Mouse (Mus musculus): Measurements from ENCODE around the gene Tnfsf13. TPM values are rescaled to one million over a fixed set of nuclear protein-coding genes. Genes with fewer than 3 reads are reported as not detected.
A peak's percentile ranks its signal among the peaks of the same experiment; 100 is the strongest.

Tnfsf13 gene
- total RNA-seq, 2 experiments from 2014 or later, result 1.7 to 2.0 TPM

- intact Hi-C loops (cut with DNase I), result loop anchor here (2.0 to 10.0 kb wide), 2 partner anchors 75 to 191 kb away; partner anchors contain the start of genes Polr2a and Tmem95
These were observed 2.0 kb downstream of the Tnfsf13 start for GRCm38 (mm10) chr11:69683576-69683975.

GRCm38 (mm10) chr11:69682840-69683533 is 2.6 kb downstream of the Tnfsf13 start:
- DNase-seq (ENCODE audit: low spot score in 2 of 2), result peak; percentile 91 to 94

More at GRCm38 (mm10) chr11:69683576-69683975, 2.0 kb downstream of the Tnfsf13 start:
- DNase-seq (ENCODE audit: low spot score in 2 of 2), result no peak

DNA sequence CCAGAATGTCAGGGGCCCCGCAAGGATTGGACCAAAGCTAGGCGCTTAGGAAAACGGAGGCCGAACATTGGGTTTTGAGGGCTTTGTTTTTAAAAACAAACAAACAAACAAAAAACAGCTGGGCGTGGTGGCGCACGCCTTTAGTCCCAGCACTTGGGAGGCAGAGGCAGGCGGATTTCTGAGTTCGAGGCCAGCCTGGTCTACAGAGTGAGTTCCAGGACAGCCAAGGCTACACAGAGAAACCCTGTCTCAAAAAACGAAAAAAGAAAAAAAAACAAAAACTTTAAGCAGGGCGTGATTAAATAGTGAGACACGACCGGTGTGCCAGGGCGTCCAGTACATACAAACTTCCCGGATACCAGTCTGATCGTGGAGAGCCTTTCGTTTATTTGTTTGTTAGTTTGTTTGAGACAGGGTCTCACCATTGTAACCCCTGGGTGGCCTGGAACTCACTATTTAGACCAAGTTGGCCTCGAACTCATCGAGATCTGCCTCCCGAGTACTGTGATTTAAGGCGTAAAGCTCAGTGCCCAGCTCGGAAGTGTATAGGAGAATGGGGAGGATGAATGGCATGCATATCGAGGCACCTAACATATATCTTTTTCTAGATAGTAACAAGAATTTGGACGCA is 3.3 kb downstream of the Tnfsf13 start:
- intact Hi-C loops (cut with DNase I), result loop anchor here (2.0 to 10.0 kb wide), 2 partner anchors 76 to 192 kb away; partner anchors contain the start of genes Polr2a and Tmem95
- no peak for DNase-seq (ENCODE audit: low spot score in 2 of 2)

More at GRCm38 (mm10) chr11:69682840-69683533, 2.6 kb downstream of the Tnfsf13 start:
- intact Hi-C loops (cut with DNase I), result loop anchor here (2.0 to 10.0 kb wide), 2 partner anchors 76 to 192 kb away; partner anchors contain the start of genes Polr2a and Tmem95

DNA sequence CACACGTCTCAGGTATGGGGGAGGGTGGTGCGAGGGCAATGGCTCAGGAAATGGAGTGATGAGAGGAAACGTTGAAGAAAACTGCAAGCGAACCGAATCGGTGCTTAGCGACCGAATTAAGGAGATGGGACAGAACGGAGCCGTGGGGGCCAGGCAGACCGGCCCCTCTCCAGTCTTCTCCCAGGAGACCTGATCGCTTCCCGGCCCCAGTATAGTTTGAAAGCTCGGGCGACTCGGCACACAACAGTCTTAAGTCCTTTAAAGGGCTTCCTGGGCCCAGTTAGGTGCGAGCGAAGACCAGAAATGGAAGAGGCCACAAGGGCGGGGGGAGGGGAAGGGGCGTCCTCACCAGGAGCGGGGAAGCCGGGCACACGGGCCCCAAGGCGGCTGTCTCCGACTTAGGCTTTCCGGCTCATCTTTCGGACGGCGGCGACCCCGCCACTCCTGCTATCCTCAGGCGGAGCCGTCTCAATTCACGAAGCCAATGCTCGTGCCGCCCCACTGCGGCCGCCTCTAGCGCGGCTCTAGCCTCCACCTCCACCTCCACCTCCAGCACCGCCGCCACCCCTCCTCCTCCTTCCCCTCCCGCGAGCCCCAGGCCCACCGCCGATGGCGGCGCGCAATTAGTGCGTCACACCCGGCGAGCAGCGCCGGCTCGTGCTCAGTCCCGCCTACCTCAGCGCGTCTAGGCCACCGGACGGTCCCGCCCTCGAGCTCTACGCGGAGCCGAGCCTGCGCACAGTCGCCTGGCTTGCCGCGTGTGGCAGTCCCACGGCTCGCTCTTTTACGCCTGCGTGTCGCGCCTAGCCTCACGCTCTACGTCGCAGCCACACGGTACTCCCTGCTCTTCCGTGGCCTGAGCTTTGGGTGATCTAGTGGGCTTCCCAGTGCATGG is 4.0 kb downstream of the Tnfsf13 start, which contains the start of gene Senp3:
Gene Senp3 (minus strand): TSS at position 771 of the 895 bp plus-strand sequence.
- intact Hi-C loops (cut with DNase I), result loop anchor here (2.0 to 10.0 kb wide), 2 partner anchors 77 to 193 kb away; partner anchors contain the start of genes Polr2a and Tmem95
- DNase-seq (ENCODE audit: low spot score in 2 of 2), result peak; percentile 98

- intact Hi-C loops (cut with DNase I), result loop anchor here (10.0 kb wide), 1 partner anchor 195 kb away; the partner anchor contains the start of gene Tmem95
- DNase-seq (ENCODE audit: low spot score in 2 of 2), result no peak
These were observed 5.3 kb downstream of the Tnfsf13 start for GRCm38 (mm10) chr11:69680136-69680855.

DNA sequence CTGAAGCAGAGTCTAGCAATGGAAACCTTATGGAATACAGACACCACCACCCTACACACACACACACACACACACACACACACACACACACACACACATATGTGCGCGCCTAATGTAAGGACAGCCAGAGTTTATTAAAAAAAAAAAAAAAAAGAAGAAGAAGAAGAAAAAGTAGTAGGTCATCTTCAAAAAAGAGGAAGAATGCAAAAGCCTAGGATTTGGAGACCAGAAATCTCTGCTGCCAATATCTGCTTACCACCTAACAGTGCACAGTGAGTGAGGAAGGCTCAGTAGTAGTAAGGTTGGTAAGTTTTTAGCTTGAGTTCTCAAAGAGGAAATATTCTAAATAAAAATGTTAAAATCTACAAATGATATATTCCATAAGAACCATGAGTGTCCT is 6.4 kb downstream of the Tnfsf13 start:
- DNase-seq (ENCODE audit: low spot score in 2 of 2), result no peak

DNA sequence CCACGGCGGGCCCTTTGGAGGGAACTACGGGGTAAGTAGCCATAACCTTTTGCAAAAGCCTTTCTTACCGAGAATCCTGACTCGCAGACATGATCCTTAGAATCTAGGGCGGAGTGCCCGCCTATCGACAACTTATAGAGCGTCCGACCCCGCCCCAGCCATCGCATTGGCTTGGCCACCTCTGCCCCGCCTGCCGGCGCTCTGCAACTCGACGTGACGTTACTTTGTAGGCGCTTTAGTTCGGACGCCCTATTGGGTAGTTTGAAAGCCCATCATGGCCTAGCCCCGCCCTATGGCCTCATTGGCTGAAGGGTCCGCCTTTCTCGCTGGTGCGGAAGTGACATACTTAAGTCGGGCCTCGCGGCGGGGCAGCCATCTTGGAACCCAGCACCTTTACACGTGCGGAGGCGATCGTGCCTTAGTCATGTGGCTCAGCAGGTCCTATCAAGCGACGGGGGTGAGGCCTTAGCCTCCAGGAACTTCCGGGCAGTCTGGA is 13.3 kb downstream of the Tnfsf13 start, which contains the start of gene Eif4a1:
Gene Eif4a1 (minus strand): TSS at position 213 of the 496 bp plus-strand sequence.
- DNase-seq (ENCODE audit: low spot score in 2 of 2), result peak; percentile 100
- intact Hi-C loops (cut with DNase I), result loop anchor here (5.0 kb wide), 1 partner anchor 240 kb away; the partner anchor contains the start of gene Gps2

More for the DNA sequence above, 6.4 kb downstream of the Tnfsf13 start:
- intact Hi-C loops (cut with DNase I), result no loop called here

GRCm38 (mm10) chr11:69671726-69672124 is 13.9 kb downstream of the Tnfsf13 start:
- DNase-seq (ENCODE audit: low spot score in 2 of 2), result no peak
- intact Hi-C loops (cut with DNase I), result loop anchor here (5.0 kb wide), 1 partner anchor 241 kb away; the partner anchor contains the start of gene Gps2

DNA sequence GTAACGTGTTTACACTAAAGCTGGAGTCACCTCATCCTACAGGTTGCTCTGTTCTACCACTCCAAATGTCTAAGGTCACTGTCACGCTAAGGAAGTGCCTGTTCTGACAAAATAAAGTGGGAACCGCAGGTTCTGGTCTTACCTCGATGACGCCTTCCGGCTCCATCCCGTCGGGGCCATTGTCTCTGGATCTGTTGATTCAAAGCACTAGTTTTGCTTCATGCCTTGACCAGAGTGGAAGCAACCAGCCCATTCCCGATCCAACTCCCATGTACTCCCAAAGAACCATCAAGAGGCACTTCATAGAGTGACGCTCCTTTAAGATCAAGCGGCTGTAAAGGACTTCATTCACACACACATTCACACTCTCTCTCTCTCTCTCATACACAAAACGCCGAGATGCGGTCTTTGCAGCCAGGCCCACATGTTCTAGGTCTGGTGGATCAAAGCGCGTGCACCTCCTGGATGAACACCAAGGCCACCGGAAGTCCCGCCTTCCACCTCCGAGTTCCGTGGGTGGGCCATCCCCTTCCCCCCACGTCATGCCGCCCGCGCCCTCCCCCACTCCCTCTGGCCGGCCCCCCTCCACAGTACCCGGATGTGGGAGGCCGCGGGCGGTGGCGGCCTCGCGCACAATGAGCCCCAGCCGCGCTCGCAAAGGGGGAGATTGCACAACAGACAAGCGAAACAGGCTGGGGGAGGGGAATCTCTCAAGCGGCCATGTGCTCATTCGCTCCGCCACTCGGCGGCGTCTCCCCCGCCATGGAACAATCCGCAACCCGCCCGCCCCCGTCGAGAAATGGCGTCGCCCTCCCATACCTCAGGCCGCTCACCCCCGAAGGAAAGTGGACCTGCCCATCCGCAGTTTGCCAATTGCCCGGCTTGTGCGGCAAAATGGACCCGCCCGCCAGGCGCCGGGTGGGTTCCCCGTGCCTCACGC is 14.5 kb downstream of the Tnfsf13 start:
- DNase-seq (ENCODE audit: low spot score in 2 of 2), result peak; percentile 92 to 98
- intact Hi-C loops (cut with DNase I), result loop anchor here (5.0 kb wide), 1 partner anchor 241 kb away; the partner anchor contains the start of gene Gps2

DNA sequence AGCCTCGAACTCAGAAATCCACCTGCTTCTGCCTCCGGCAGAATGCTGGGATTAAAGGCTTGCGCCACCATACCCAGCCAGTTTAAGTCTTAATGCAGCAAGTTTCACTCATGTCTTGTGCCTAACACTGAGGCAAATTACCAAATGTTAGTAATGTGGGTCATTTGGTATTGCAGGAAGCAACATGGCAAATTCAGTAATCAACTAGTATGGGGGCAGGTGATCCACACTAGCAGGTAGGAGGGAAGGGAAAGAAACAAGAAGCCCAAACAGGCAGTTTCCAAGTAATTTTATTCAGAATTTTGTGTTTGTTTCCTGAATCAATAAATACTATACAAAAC is 18.9 kb downstream of the Tnfsf13 start:
- intact Hi-C loops (cut with DNase I), result no loop called here
- DNase-seq (ENCODE audit: low spot score in 2 of 2), result no peak

DNA sequence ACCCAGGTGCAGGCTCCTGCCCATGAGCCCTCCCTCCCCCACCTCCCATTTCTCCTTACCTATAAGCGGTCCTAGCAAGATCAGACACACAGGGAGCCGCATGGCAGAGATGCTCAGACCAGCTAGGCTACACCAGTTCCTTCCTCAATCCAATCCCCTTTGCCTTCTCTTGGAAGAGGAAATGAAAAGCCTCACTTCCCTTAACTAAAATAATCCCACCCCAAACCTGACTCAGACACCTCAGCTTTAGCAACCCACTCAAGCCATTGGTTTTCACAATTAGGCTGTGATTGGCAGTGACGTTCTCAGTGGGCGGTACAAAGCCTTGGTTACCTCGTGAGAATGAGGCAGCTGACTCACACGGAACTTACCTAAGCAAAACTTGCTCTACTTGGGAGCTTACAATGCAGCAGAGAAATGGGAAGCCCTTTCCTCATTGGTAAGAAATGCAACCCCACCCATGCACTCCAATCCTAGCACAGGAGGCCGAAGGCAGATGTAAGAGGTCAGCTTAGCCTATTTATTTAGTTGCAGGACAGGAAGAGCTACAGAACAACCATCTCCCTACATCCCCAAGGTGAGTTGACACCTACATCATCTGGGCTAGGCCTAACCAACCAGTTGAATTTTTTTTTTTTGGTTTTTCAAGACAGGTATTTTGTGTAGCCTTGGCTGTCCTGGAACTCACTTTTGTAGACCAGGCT is 19.5 kb downstream of the Tnfsf13 start, which contains the start of gene Cd68:
Gene Cd68 (minus strand): TSS at position 193 of the 704 bp plus-strand sequence.
- intact Hi-C loops (cut with DNase I), result no loop called here
- peak; percentile 78 to 94 for DNase-seq (ENCODE audit: low spot score in 2 of 2)

- intact Hi-C loops (cut with DNase I), result no loop called here
- DNase-seq (ENCODE audit: low spot score in 2 of 2), result no peak
These were observed 20.1 kb downstream of the Tnfsf13 start for GRCm38 (mm10) chr11:69665457-69665960.

DNA sequence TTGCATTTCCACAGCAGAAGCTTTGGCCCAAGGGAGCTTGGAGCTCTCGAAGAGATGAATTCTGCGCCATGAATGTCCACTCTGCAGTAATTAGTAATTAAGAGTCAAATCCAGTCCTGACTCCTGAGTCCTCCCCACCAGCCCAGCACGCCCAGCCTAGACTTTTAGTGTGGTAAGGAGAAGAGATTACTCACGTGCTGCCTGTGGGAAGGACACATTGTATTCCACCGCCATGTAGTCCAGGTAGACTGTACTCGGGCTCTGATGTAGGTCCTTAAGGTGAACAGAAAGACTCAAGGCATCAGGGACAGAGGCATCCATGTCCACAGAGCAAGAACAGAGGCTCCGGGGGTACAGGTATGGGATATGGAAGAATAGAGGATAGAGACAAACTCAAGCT is 20.7 kb downstream of the Tnfsf13 start:
- intact Hi-C loops (cut with DNase I), result no loop called here
- no peak for DNase-seq (ENCODE audit: low spot score in 2 of 2)

DNA sequence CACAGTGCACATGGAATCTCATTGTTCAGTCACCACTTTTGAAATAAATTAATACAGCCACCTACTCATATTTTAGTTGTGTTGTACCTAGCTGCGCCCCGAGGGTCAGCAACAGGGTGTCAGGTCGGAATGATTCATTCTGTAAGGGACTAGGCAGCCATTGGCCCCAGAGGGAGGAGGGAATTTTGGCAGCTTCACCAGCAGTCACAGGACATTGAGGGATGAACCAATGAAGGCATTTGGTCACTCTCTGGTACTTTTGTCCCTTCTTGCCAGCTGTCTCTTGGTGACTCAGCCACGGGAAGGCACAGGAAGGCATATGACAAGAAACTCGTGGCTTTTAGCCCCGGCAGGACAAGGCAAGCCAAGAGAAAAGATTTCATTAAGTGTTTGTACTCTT is 21.8 kb downstream of the Tnfsf13 start:
- intact Hi-C loops (cut with DNase I), result no loop called here
- no peak for DNase-seq (ENCODE audit: low spot score in 2 of 2)

DNA sequence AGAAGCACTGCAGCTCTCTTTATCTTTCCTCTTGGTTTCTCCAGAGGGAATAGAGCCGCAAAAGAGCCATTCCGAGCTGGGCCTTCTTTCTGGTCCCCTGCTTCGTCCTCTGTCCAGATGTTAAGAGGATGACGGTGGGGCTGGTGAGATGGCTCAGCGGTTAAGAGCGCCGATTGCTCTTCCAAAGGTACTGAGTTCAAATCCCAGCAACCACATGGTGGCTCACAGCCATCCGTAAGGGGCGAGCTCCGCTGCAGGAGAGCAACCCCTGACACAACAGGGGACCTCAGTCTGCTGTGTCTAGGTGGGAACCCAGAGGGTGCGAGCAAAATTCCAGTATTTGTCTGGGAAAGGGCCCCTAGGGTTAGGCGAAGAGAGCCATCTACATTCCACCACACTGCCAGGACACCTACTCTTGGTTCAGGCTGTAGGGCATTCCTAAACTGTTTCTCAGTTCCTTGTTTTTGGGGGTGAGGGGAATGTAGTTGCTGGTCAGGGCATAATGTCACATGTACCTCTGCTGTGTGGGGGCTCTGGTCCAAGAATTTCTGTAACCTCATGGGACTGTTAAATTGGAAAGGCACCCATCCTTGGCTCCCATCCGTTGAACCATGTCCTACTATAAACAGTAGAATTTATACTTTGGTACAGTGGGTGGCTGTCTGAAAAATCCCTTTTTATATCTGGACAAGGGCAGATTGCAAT is 22.5 kb downstream of the Tnfsf13 start:
- intact Hi-C loops (cut with DNase I), result no loop called here
- DNase-seq (ENCODE audit: low spot score in 2 of 2), result no peak
